Mouse (Mus musculus) gastrocnemius, postnatal 25 days (tissue): ENCODE data around the gene Sept3. TPM values are rescaled to one million over a fixed set of nuclear protein-coding genes. Genes with fewer than 3 reads are reported as not detected.

ENCODE experiments used
- DNase-seq: peaks from one replicate; pipeline ENCODE4 v3.0.0; 2022
- total RNA-seq, 2 experiments: library from RNA; stranded (reverse); gene quantifications; 1 replicate in 1 of 2; 2 replicates in 1 of 2; pipeline ENCODE4 v1.2.3; 2021

The Sept3 gene
- total RNA-seq, 2 experiments from 2014 or later, result 0.54 to 1.00 TPM

DNA sequence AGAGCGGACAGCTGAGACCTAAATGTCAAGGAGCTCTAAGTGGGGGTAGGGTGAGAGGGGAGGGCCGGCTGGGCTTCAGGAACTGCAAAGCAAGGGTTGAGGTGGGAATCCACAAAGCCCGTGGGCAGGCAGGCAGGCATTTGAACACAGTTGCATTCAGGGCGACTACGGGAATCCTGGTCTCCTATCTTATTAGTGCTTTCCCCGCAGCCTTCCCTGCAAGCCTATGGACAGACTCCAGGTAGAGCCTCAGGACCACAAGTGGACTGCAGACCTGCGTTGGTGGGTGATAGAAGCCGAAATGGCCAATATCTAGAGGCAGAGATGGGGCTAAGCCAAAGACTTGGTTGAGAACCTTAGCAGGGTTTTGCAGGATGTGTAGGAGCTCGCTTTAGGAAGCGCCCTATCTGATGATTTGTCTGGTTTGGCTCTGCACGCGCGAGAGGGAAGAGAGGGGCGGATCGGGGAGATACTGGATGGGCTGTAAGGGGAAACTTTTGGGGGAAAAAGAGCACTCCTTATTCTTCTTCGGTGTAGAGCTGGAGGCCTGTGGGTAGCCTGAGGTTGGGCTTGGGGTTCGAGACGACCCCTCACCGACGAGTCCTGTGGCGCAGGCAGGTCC is 65.8 kb downstream of the Sept3 start:
- DNase-seq, result no peak

DNA sequence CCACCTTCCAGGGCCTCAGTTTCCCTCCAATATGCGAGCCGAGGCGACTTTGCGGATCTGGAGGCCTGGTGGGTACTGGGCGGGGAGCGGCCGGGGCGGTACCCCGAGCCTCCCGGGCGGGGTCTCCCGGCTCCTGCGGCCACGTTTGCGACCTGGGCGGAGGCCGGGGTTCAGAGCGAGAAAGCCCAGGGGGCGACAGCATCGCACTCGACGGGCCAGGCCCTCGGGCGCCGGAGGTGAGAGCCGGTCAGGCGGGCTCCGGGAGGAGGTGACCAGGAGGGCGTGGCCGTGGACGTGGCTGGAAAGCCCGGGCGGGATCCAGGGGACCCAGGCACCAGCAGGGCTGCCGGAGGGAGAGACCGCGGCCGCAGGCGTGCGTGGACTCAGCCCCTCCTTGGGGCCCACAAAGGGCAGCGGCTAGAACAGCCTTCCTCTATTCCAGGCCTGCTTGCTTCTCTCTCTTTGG is 66.4 kb downstream of the Sept3 start:
- DNase-seq, result peak; percentile 71

DNA sequence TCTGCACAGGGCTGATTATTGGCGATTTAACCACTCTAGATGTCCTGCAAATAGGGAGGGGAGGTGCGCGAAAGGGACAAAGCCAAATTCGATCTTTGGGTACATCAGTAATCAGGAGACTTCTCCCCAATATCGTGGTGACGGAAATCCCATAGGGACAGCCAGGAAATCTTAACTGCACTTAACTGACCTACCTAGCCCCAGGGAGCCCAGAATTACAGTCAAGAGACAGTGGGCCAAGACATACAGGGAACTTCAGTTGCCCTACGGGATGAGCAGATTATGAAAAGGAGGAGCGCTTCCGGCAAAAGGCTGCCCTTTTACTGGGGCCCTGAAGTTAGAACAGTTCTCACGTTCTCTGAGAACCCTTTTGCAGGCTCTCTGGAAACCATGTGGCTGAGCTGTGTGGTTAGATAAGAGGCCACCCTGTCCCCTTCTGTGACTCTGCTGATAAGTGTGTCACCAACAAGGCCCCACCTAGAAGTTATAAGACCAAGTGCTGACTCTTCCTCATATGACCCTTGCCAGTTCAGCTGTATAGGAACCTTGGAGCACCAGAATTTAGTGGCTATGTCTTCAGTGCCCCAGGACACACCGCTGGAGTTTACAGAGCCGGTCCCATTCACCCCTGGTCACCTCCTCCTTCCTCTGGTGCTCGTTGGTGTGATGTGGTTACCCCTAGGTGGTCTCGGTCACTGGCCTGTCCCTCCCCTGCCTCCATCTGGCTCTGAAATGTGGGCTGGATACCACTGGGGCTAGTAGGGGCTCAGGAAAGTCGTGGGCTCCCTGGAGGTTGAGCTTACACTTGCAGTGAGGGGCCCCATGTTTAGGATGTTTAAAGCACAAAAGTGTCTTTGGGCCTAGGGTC is 67.2 kb downstream of the Sept3 start:
- DNase-seq, result no peak

DNA sequence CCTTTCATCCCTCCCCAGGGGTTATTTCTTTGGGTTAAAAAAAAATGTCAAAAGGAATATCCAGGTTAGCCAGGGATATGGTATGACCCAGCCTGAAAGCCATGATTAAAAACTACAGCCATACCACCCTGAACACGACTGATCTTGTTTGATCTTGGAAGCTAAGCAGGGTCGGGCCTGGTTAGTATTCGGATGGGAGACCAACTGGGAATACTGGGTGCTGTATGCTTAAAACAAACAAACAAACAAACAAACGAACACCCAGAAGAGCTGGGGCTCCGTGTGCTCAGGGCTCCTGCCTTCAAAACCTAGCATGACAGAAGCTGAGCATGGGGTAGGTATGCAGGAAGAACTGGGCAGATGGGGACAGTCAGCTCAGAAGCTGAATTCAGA is 67.8 kb downstream of the Sept3 start:
- no peak for DNase-seq

DNA sequence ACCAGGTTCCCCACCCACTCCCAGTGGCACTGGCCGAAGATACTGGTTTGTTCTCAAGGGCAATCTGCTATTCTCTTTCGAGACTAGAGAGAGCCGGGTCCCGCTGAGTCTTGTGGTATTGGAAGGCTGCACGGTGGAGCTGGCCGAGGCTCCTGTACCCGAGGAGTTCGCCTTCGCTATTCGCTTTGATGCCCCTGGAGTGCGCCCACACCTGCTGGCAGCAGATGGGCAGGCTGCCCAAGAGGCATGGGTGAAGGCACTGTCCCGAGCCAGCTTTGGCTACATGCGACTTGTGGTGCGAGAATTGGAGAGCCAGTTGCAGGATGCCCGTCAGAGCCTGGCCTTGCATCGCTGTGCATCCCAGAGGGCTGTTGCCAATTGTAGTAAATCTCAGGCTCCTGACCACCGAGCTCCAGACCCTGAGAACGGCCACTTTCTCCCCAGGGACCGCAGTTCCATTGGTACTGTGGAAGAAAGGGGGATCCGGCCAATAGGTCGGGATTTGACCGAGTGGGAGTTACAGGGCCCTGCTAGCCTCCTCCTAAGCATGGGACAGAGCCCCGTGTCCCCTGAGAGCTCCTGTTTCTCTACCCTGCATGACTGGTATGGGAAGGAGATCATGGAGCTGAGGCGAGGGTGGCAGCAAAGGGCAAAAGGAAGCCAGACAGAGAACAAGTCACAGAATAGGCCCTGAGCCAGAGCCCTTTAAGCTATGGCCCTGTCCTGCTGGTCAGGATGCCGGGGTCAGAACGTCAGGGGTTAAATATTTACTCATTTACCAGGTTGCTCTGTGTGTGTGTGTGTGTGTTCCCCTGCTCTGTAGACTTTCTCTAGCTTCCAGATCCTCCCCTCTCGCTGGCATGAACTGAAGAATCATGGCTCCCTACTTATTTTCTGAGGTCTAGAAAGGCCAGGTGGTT is 68.9 kb downstream of the Sept3 start:
- DNase-seq, result no peak

Other genes with a start within 250 kb of the Sept3 start
- 10 to 100 TPM; 19.0 to 25.7 TPM for gene Desi1, start 241.0 kb upstream of the Sept3 start, total RNA-seq
- gene Snu13, start 227.3 kb upstream of the Sept3 start, total RNA-seq, result 10 to 100 TPM; 44.6 to 48.5 TPM
- not detected for gene 4930407I10Rik, start 215.7 kb upstream of the Sept3 start, total RNA-seq
- under 1 TPM; 0.08 to 0.24 TPM for gene Mei1, start 204.9 kb upstream of the Sept3 start, total RNA-seq
- 10 to 100 TPM in 1 of 2 experiments, 1 to 10 TPM in 1; 8.0 to 16.5 TPM for gene Ccdc134, start 147.0 kb upstream of the Sept3 start, total RNA-seq
- gene Srebf2, start 127.7 kb upstream of the Sept3 start, total RNA-seq, result 10 to 100 TPM; 12.1 to 14.1 TPM
- gene Shisa8, start 62.1 kb upstream of the Sept3 start, total RNA-seq, result not detected
- gene Tnfrsf13c, start 50.5 kb upstream of the Sept3 start, total RNA-seq, result not detected
- under 1 TPM in 1 of 2 experiments, not detected in 1; 0.75 TPM for gene Cenpm, start 30.1 kb upstream of the Sept3 start, total RNA-seq
- not detected for gene 1500009C09Rik, start 22.5 kb upstream of the Sept3 start, total RNA-seq
- gene Wbp2nl, start 24.1 kb downstream of the Sept3 start, total RNA-seq, result not detected
- 10 to 100 TPM; 13.1 to 15.0 TPM for gene Naga, start 64.0 kb downstream of the Sept3 start, total RNA-seq
- gene Pheta2, start 64.0 kb downstream of the Sept3 start, total RNA-seq, result under 1 TPM; 0.87 to 0.96 TPM
- gene Smdt1, start 64.1 kb downstream of the Sept3 start, total RNA-seq, result 100 to 1,000 TPM; 126 to 130 TPM
- 100 to 1,000 TPM; 489 to 502 TPM for gene Ndufa6, start 79.4 kb downstream of the Sept3 start, total RNA-seq
- 10 to 100 TPM; 11.7 to 13.3 TPM for gene Cyp2d22, start 105.4 kb downstream of the Sept3 start, total RNA-seq
- gene Cyp2d11, start 119.1 kb downstream of the Sept3 start, total RNA-seq, result under 1 TPM in 1 of 2 experiments, not detected in 1; 0.27 TPM
- gene Cyp2d10, start 132.3 kb downstream of the Sept3 start, total RNA-seq, result not detected
- not detected for gene Cyp2d9, start 158.5 kb downstream of the Sept3 start, total RNA-seq